ENCODE assay signal across 18 mouse cellular contexts in the genomic region with DNA sequence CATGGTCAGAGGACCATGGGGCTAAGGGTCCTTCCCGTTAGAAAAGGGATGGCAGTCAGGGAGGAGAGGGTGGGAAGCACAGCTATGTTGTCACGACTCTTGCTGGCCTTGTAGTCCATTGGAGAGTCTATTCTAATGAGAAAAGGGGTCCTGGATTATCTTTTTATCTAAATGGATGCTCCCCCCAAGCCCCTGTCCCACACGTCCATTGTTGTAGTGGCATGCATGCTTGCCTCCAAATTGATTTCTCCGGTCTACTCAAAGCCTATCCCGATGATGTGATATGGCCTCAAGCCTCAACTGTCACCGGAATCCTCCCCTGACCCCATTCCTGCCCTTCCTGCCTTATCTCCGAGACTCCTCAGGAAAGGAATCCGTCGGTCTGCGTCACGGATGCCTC.
DNase-seq lines count a peak whose midpoint lies in the region; ATAC-seq lines count a peak whose summit lies in the region.
"Had no signal": no experiment of that assay in that cellular context is flagged by ENCODE, and none has a peak within 500 bp of the region (broad histone marks: within the 10 kb centered on the region; RNA-seq: fewer than 3 reads in every experiment).

No protein-coding gene starts in this region.

- peaks cover 30% of the 10 kb centered on the region for H3K36me3 ChIP-seq in embryonic facial prominence, embryonic 14.5 days (ENCODE audit: control insufficient read depth, insufficient read depth, low read length)
- peaks cover 25% of the 10 kb centered on the region for H3K36me3 ChIP-seq in embryonic facial prominence, embryonic 10.5 days (replicated peaks)
- H3K36me3 ChIP-seq in heart, embryonic 16.5 days (ENCODE audit: control insufficient read depth, insufficient read depth) = peaks cover 19% of the 10 kb centered on the region
- no peaks in the 10 kb centered on the region for H3K36me3 ChIP-seq in heart, embryonic 11.5 days (ENCODE audit: control insufficient read depth, insufficient read depth, low read length)
- peaks cover 13% of the 10 kb centered on the region for H3K36me3 ChIP-seq in lung, embryonic 15.5 days
- peaks cover 15% of the 10 kb centered on the region for H3K36me3 ChIP-seq in stomach, embryonic 16.5 days (ENCODE audit: control insufficient read depth, insufficient read depth, low read length)

- no peak overlapping the region for H3K9ac ChIP-seq in embryonic facial prominence, embryonic 14.5 days (ENCODE audit: low read depth, low read length)
- H3K9ac ChIP-seq in heart, embryonic 16.5 days (ENCODE audit: low read length) = no peak overlapping the region
- H3K9ac ChIP-seq in heart, embryonic 11.5 days (ENCODE audit: low read depth, low read length) = no peak overlapping the region
- H3K9ac ChIP-seq in lung, embryonic 15.5 days = no peak overlapping the region
- no peak overlapping the region for H3K9ac ChIP-seq in stomach, embryonic 16.5 days (ENCODE audit: low read length)
- H3K9ac ChIP-seq: embryonic facial prominence, embryonic 15.5 days; limb, embryonic 13.5 days had no signal

- 86% methylated on average over 11 of the region's 11 CpGs for WGBS in embryonic facial prominence, embryonic 14.5 days
- 81% methylated on average over 11 of the region's 11 CpGs for WGBS in embryonic facial prominence, embryonic 10.5 days
- 36% methylated on average over 11 of the region's 11 CpGs for WGBS in heart, embryonic 16.5 days
- WGBS in heart, embryonic 11.5 days (ENCODE audit: insufficient replicate concordance) = 46% methylated on average over 11 of the region's 11 CpGs
- 64% methylated on average over 11 of the region's 11 CpGs for WGBS in lung, embryonic 15.5 days
- WGBS in stomach, embryonic 16.5 days = 76% methylated on average over 11 of the region's 11 CpGs

- DNase-seq in embryonic facial prominence, embryonic 14.5 days (ENCODE audit: low spot score) = no peak
- DNase-seq in embryonic facial prominence, embryonic 10.5 days (ENCODE audit: low spot score) = no peak
- no peak for DNase-seq in lung, postnatal 36 days
- DNase-seq: cerebellum, adult 9-11 months; gastrocnemius, postnatal 25 days; kidney, postnatal 14 days; layer of hippocampus, adult 9-11 months; lung, adult 18-20 months; spleen, adult 18-20 months had no signal

- no peak overlapping the region for H3K4me3 ChIP-seq in embryonic facial prominence, embryonic 14.5 days (ENCODE audit: low read depth, low read length)
- H3K4me3 ChIP-seq in embryonic facial prominence, embryonic 10.5 days = no peak overlapping the region
- H3K4me3 ChIP-seq in heart, embryonic 16.5 days (ENCODE audit: low read length) = no peak overlapping the region
- no peak overlapping the region for H3K4me3 ChIP-seq in heart, embryonic 11.5 days (ENCODE audit: low read depth, low read length)
- no peak overlapping the region for H3K4me3 ChIP-seq in lung, embryonic 15.5 days
- no peak overlapping the region for H3K4me3 ChIP-seq in stomach, embryonic 16.5 days (replicated peaks; ENCODE audit: low read length)
- H3K4me3 ChIP-seq: embryonic facial prominence, embryonic 15.5 days; limb, embryonic 13.5 days had no signal

- peak overlapping the region; percentile 52; the same call in 1 of the 2 replicates for H3K27ac ChIP-seq in embryonic facial prominence, embryonic 14.5 days (replicated peaks; ENCODE audit: low read depth, low read length)
- H3K27ac ChIP-seq in embryonic facial prominence, embryonic 10.5 days (replicated peaks) = no peak overlapping the region
- H3K27ac ChIP-seq in heart, embryonic 16.5 days (ENCODE audit: low read length) = peak overlapping the region; percentile 73
- H3K27ac ChIP-seq in heart, embryonic 11.5 days (ENCODE audit: low read depth, low read length) = no peak overlapping the region
- peak overlapping the region; percentile 58 for H3K27ac ChIP-seq in lung, embryonic 15.5 days
- H3K27ac ChIP-seq in stomach, embryonic 16.5 days (ENCODE audit: low read length) = peak overlapping the region; percentile 49
- H3K27ac ChIP-seq: embryonic facial prominence, embryonic 15.5 days; limb, embryonic 13.5 days had no signal

- H3K27me3 ChIP-seq in embryonic facial prominence, embryonic 14.5 days (replicated peaks; ENCODE audit: control insufficient read depth, insufficient read depth, low read length) = no peaks in the 10 kb centered on the region
- H3K27me3 ChIP-seq in embryonic facial prominence, embryonic 10.5 days (replicated peaks; ENCODE audit: low read depth, poor library complexity, severe bottlenecking) = no peaks in the 10 kb centered on the region
- no peaks in the 10 kb centered on the region for H3K27me3 ChIP-seq in heart, embryonic 16.5 days (ENCODE audit: control insufficient read depth, insufficient read depth, low read length)
- no peaks in the 10 kb centered on the region for H3K27me3 ChIP-seq in heart, embryonic 11.5 days (ENCODE audit: control insufficient read depth, insufficient read depth, low read length)
- no peaks in the 10 kb centered on the region for H3K27me3 ChIP-seq in lung, embryonic 15.5 days
- no peaks in the 10 kb centered on the region for H3K27me3 ChIP-seq in stomach, embryonic 16.5 days (ENCODE audit: control insufficient read depth, insufficient read depth, low read length)
- H3K27me3 ChIP-seq: embryonic facial prominence, embryonic 15.5 days; limb, embryonic 13.5 days had no signal

- H3K4me1 ChIP-seq in embryonic facial prominence, embryonic 14.5 days (ENCODE audit: control insufficient read depth, insufficient read depth, low read length) = no peaks in the 10 kb centered on the region
- no peaks in the 10 kb centered on the region for H3K4me1 ChIP-seq in embryonic facial prominence, embryonic 10.5 days
- peaks cover 29% of the 10 kb centered on the region for H3K4me1 ChIP-seq in heart, embryonic 16.5 days (ENCODE audit: control insufficient read depth, insufficient read depth, low read length)
- peaks cover 11% of the 10 kb centered on the region; the same call in 1 of the 2 replicates for H3K4me1 ChIP-seq in heart, embryonic 11.5 days (ENCODE audit: control insufficient read depth, insufficient read depth, low read length)
- H3K4me1 ChIP-seq in lung, embryonic 15.5 days = peaks cover 49% of the 10 kb centered on the region
- peaks cover 13% of the 10 kb centered on the region for H3K4me1 ChIP-seq in stomach, embryonic 16.5 days (ENCODE audit: control insufficient read depth, insufficient read depth, low read length)

- no peaks in the 10 kb centered on the region for H3K9me3 ChIP-seq in embryonic facial prominence, embryonic 14.5 days (ENCODE audit: control insufficient read depth, low read length)
- no peaks in the 10 kb centered on the region for H3K9me3 ChIP-seq in embryonic facial prominence, embryonic 10.5 days
- H3K9me3 ChIP-seq in heart, embryonic 16.5 days (replicated peaks; ENCODE audit: control insufficient read depth, low read length) = no peaks in the 10 kb centered on the region
- no peaks in the 10 kb centered on the region for H3K9me3 ChIP-seq in heart, embryonic 11.5 days (replicated peaks; ENCODE audit: control insufficient read depth, low read length)
- no peaks in the 10 kb centered on the region for H3K9me3 ChIP-seq in lung, embryonic 15.5 days
- H3K9me3 ChIP-seq in stomach, embryonic 16.5 days (replicated peaks; ENCODE audit: control insufficient read depth, low read length) = no peaks in the 10 kb centered on the region
- H3K9me3 ChIP-seq: embryonic facial prominence, embryonic 15.5 days; limb, embryonic 13.5 days had no signal

- H3K4me2 ChIP-seq in embryonic facial prominence, embryonic 14.5 days (ENCODE audit: low read depth, low read length) = no peak overlapping the region
- 0 out of 2 replicates have a peak overlapping the region, but pooled peaks have one; percentile 7 for H3K4me2 ChIP-seq in heart, embryonic 16.5 days (ENCODE audit: low read depth, low read length)
- no peak overlapping the region for H3K4me2 ChIP-seq in heart, embryonic 11.5 days
- H3K4me2 ChIP-seq in lung, embryonic 15.5 days = no peak overlapping the region
- H3K4me2 ChIP-seq in stomach, embryonic 16.5 days (ENCODE audit: low read depth, low read length) = no peak overlapping the region
- H3K4me2 ChIP-seq: embryonic facial prominence, embryonic 15.5 days; limb, embryonic 13.5 days had no signal

- ATAC-seq in embryonic facial prominence, embryonic 14.5 days (ENCODE audit: low read depth) = no peak
- ATAC-seq in heart, embryonic 16.5 days (replicated peaks; ENCODE audit: extremely low read depth, insufficient read depth, low FRiP score) = no peak
- ATAC-seq in heart, embryonic 11.5 days (replicated peaks; ENCODE audit: insufficient number of reproducible peaks, low FRiP score, low TSS enrichment) = no peak
- ATAC-seq in lung, embryonic 15.5 days (ENCODE audit: borderline replicate concordance, extremely low read depth, low FRiP score, low TSS enrichment) = no peak
- no peak for ATAC-seq in stomach, embryonic 16.5 days (ENCODE audit: insufficient read depth, low FRiP score)
- no peak for ATAC-seq in CD4-positive, CD25-positive, alpha-beta regulatory T cell, adult 4 months
- ATAC-seq: inflammation-experienced regulatory T-cells, adult 6 months; midbrain, embryonic 16.5 days had no signal

Comparison
In these comparisons a context has a peak if more than half of its experiments do, and no peak if none do; other contexts are left out.
1. H3K27ac ChIP-seq: peak in embryonic facial prominence, embryonic 14.5 days (single experiment), heart, embryonic 16.5 days (single experiment), lung, embryonic 15.5 days (single experiment) and stomach, embryonic 16.5 days (single experiment); none in embryonic facial prominence, embryonic 10.5 days (single experiment) and heart, embryonic 11.5 days (single experiment).